ENCODE assay signal across 8 mouse cellular contexts in the genomic region with DNA sequence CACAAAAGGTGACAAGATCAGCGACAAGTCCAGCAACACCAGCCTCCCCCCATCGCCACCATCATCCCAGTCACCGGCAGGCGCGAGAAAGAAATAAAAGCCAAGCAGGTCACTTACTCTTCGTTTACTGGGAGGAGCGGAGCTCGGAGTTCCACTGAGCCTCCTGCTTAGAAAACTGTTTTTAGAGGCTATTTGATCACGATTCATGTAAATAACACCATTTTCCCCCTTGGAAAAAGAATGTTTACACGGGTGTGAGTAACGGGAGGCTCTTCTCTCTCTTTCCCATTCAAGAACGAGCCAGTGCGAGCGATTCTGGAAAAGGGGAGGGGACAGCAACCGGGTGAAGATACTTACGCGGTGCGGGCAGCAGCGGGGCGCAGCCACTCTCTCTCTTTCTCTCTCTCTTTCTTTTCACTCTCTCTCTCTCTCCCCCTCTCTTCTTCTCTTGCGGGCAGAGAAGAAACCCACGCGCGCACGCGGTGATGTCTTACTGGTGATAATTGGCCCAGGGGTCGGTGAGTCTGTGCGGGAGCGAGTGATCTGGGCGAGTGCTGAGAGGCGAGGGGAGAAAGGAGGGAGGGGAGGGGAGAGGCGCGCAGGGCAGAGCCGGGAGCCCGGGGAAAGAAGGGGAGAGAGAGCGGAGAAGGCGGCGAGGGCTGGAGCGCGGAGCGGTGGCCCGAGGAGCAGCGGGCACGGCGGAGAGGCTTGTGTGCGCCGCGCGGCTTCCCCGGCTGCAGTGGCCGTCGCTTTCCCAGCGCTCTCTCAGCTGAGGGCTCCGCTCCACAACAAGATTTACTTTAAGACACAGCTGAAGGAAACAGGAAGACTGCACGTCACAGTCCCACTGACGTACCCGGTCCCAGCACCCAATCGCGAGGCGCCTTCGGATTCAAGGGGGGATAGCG. TPM values are rescaled to one million over a fixed set of nuclear protein-coding genes. Genes with fewer than 3 reads are reported as not detected.
DNase-seq lines count a peak whose midpoint lies in the region; ATAC-seq and TF ChIP-seq lines count a peak whose summit lies in the region.

A gene (minus strand): TSS at position 804 of the 908 bp plus-strand sequence.

- H3K36me3 ChIP-seq in embryonic facial prominence, embryonic 14.5 days (ENCODE audit: control insufficient read depth, insufficient read depth, low read length): no peaks in the 10 kb centered on the region
- H3K36me3 ChIP-seq in heart, embryonic 12.5 days: no peaks in the 10 kb centered on the region
- no peaks in the 10 kb centered on the region for H3K36me3 ChIP-seq in limb, embryonic 12.5 days
- no peaks in the 10 kb centered on the region for H3K36me3 ChIP-seq in midbrain, embryonic 13.5 days
- no peaks in the 10 kb centered on the region for H3K36me3 ChIP-seq in testis, adult 2 months (ENCODE audit: control insufficient read depth, insufficient read depth, low read length)

- WGBS in embryonic facial prominence, embryonic 14.5 days: under 1% methylated on average over 60 of the region's 62 CpGs
- WGBS in heart, embryonic 12.5 days: under 1% methylated on average over 61 of the region's 62 CpGs
- under 1% methylated on average over 62 of the region's 62 CpGs for WGBS in limb, embryonic 12.5 days
- under 1% methylated on average over 60 of the region's 62 CpGs for WGBS in midbrain, embryonic 13.5 days

- peaks cover 86% of the 10 kb centered on the region for H3K27me3 ChIP-seq in embryonic facial prominence, embryonic 14.5 days (replicated peaks; ENCODE audit: control insufficient read depth, insufficient read depth, low read length)
- H3K27me3 ChIP-seq in heart, embryonic 12.5 days (replicated peaks): no peaks in the 10 kb centered on the region; the same call in 1 of the 2 replicates
- peaks cover 84% of the 10 kb centered on the region for H3K27me3 ChIP-seq in limb, embryonic 12.5 days
- H3K27me3 ChIP-seq in midbrain, embryonic 13.5 days: peaks cover 39% of the 10 kb centered on the region
- H3K27me3 ChIP-seq in testis, adult 2 months (ENCODE audit: control insufficient read depth, insufficient read depth, low read length): no peaks in the 10 kb centered on the region; the same call in 1 of the 2 replicates

- no peak for TF ChIP-seq POLR2A in testis, adult 2 months (IDR thresholded peaks at IDR 0.05; ENCODE audit: control insufficient read depth, low read depth, low read length)

- no peak for TF ChIP-seq CTCF in testis, adult 2 months (IDR thresholded peaks at IDR 0.05; ENCODE audit: control insufficient read depth, insufficient read depth, insufficient replicate concordance, low read depth, low read length)

- peaks cover 17% of the 10 kb centered on the region for H3K4me1 ChIP-seq in embryonic facial prominence, embryonic 14.5 days (ENCODE audit: control insufficient read depth, insufficient read depth, low read length)
- H3K4me1 ChIP-seq in heart, embryonic 12.5 days (replicated peaks): peaks cover 41% of the 10 kb centered on the region
- peaks cover 62% of the 10 kb centered on the region for H3K4me1 ChIP-seq in limb, embryonic 12.5 days (replicated peaks)
- H3K4me1 ChIP-seq in midbrain, embryonic 13.5 days (replicated peaks): peaks cover 70% of the 10 kb centered on the region
- peaks cover 18% of the 10 kb centered on the region for H3K4me1 ChIP-seq in testis, adult 2 months (ENCODE audit: control insufficient read depth, insufficient read depth, low read length)

- peak; percentile 92 for ATAC-seq in embryonic facial prominence, embryonic 14.5 days (ENCODE audit: low read depth)
- ATAC-seq in heart, embryonic 12.5 days (ENCODE audit: insufficient number of reproducible peaks, low FRiP score): peak; percentile 82
- ATAC-seq in limb, embryonic 12.5 days (ENCODE audit: insufficient number of reproducible peaks, insufficient read depth, low FRiP score, low TSS enrichment, low read depth): peak; percentile 66
- ATAC-seq in midbrain, embryonic 13.5 days: peak; percentile 87

- DNase-seq in CD4-positive helper T cell, adult 2 months (ENCODE audit: low read depth, low spot score): peak; percentile 49
- DNase-seq in adrenal gland, postnatal 25 days: peak; percentile 85
- DNase-seq in embryonic facial prominence, embryonic 14.5 days (ENCODE audit: low spot score): peak; percentile 95
- DNase-seq in kidney, adult 9 months: peak; percentile 62

- H3K27ac ChIP-seq in embryonic facial prominence, embryonic 14.5 days (replicated peaks; ENCODE audit: low read depth, low read length): peak within 1 kb of the TSS; percentile 24; the same call in 1 of the 2 replicates
- peak within 1 kb of the TSS; percentile 96 for H3K27ac ChIP-seq in heart, embryonic 12.5 days (ENCODE audit: poor library complexity, severe bottlenecking)
- no peak within 1 kb of the TSS; the same call in 1 of the 2 replicates for H3K27ac ChIP-seq in limb, embryonic 12.5 days
- peak within 1 kb of the TSS; percentile 88 for H3K27ac ChIP-seq in midbrain, embryonic 13.5 days
- no peak within 1 kb of the TSS for H3K27ac ChIP-seq in testis, adult 2 months (ENCODE audit: control insufficient read depth, insufficient read depth, low read depth, low read length)

- peak within 1 kb of the TSS; percentile 79 for H3K4me2 ChIP-seq in embryonic facial prominence, embryonic 14.5 days (ENCODE audit: low read depth, low read length)
- H3K4me2 ChIP-seq in heart, embryonic 12.5 days: peak within 1 kb of the TSS; percentile 81
- H3K4me2 ChIP-seq in limb, embryonic 12.5 days: peak within 1 kb of the TSS; percentile 96
- H3K4me2 ChIP-seq in midbrain, embryonic 13.5 days (replicated peaks): peak within 1 kb of the TSS; percentile 90

- H3K9me3 ChIP-seq in embryonic facial prominence, embryonic 14.5 days (ENCODE audit: control insufficient read depth, low read length): no peaks in the 10 kb centered on the region
- no peaks in the 10 kb centered on the region for H3K9me3 ChIP-seq in heart, embryonic 12.5 days (replicated peaks)
- no peaks in the 10 kb centered on the region for H3K9me3 ChIP-seq in limb, embryonic 12.5 days
- H3K9me3 ChIP-seq in midbrain, embryonic 13.5 days: no peaks in the 10 kb centered on the region

- peak within 1 kb of the TSS; percentile 53 for H3K4me3 ChIP-seq in embryonic facial prominence, embryonic 14.5 days (ENCODE audit: low read depth, low read length)
- H3K4me3 ChIP-seq in heart, embryonic 12.5 days: peak within 1 kb of the TSS; percentile 92
- H3K4me3 ChIP-seq in limb, embryonic 12.5 days (replicated peaks): peak within 1 kb of the TSS; percentile 57
- peak within 1 kb of the TSS; percentile 71 for H3K4me3 ChIP-seq in midbrain, embryonic 13.5 days (replicated peaks)
- H3K4me3 ChIP-seq in testis, adult 2 months (ENCODE audit: control insufficient read depth, low read depth, low read length): peak within 1 kb of the TSS; percentile 65

- H3K9ac ChIP-seq in embryonic facial prominence, embryonic 14.5 days (ENCODE audit: low read depth, low read length): peak within 1 kb of the TSS; percentile 62
- H3K9ac ChIP-seq in heart, embryonic 12.5 days: peak within 1 kb of the TSS; percentile 97
- peak within 1 kb of the TSS; percentile 65 for H3K9ac ChIP-seq in limb, embryonic 12.5 days (replicated peaks)
- H3K9ac ChIP-seq in midbrain, embryonic 13.5 days (replicated peaks): peak within 1 kb of the TSS; percentile 85

RNA-seq across cellular contexts. Expression of the gene that starts here (rescaled TPM):
- 52.6 and 66.7 TPM in 2 replicates for total RNA-seq in adrenal gland, postnatal 25 days (2021)
- polyA plus RNA-seq in embryonic facial prominence, embryonic 14.5 days (2014; fragmentation: Nextera tagmentation; extraction: Ambion mirVana): 4.3 and 4.4 TPM in 2 replicates
- polyA plus RNA-seq in heart, embryonic 12.5 days (2016; fragmentation: Nextera tagmentation; extraction: Ambion mirVana): 26.5 and 29.6 TPM in 2 replicates
- polyA plus RNA-seq in limb, embryonic 12.5 days (2016; fragmentation: Nextera tagmentation; extraction: Ambion mirVana): 2.7 and 4.7 TPM in 2 replicates
- polyA plus RNA-seq in midbrain, embryonic 13.5 days (2015; fragmentation: Nextera tagmentation; extraction: Ambion mirVana): 9.7 and 12.1 TPM in 2 replicates
- 7.0 and 7.8 TPM in 2 replicates for polyA plus RNA-seq in testis, adult 2 months (2012; rRNA removed)

Comparison
In these comparisons a context has a peak if more than half of its experiments do, and no peak if none do; other contexts are left out.
1. H3K27ac ChIP-seq: peak in embryonic facial prominence, embryonic 14.5 days (single experiment), heart, embryonic 12.5 days (single experiment) and midbrain, embryonic 13.5 days (single experiment); none in limb, embryonic 12.5 days (single experiment) and testis, adult 2 months (single experiment).
2. Peak in every context shown above with its lines, with median percentiles within 50 percentile points of each other: DNase-seq, ATAC-seq, H3K4me2 ChIP-seq, H3K4me3 ChIP-seq and H3K9ac ChIP-seq.